Mouse (Mus musculus): ENCODE measurements at regions not wholly inside any gene's neighbourhood (a gene's known extent, or its start where the extent isn't known, plus 50 kb on each side); places are given as distances from the start of the nearest gene placed in this dataset.
"Not testable (repeated sequence)": the region's sequence is repeated elsewhere in the genome, so short reads cannot be mapped to it uniquely, and the experiment has no call there.

DNA sequence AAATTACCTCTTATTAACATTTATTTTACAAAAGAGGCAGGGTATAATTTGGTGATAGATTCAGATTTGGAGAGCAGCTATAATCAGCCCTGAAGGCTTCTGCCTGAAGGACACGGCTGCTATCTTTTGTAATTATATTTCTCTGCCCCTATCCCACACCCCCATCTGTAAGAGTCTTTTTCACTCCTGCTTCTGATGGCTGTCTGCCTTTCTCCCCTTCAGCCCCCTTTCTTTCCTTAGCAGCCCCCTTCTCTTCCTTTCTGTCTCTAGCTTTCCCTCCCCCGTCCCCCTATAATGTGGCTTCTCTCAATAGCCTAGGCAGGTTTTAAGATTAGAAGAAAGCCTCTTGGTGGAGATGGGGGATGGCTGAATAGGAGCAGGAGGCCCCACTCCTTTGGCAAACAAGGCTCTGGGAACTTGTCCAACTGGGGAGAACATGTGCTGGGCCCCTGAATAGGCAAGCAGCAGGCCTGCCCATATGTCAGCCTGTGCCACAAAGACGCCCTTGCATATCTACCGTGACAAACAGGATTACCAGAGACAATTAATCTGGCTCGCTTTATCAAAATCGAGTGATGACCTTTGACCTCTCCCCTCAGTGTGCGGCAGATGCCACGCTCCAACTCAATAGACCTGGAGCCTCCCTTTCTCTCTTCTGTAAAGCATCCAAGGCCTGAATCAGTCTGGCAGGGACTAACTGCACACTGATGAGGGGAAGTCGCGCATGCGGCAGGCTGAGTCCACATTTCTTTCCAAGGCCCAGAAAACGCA, 615.1 kb downstream of the Hdgfl1 start:
- 26% methylated on average over 12 of the region's 12 CpGs for WGBS
- Histone ChIP-seq H3K4me3 (ENCODE audit: low read length) (no peak overlapping the region), H3K9me3 (ENCODE audit: control insufficient read depth, low read length) (no peaks in the 10 kb centered on the region), H3K36me3 (ENCODE audit: control insufficient read depth, insufficient read depth, low read length) (no peaks in the 10 kb centered on the region), H3K9ac (ENCODE audit: low read length) (no peak overlapping the region), H3K4me2 (ENCODE audit: low read depth, low read length) (no peak overlapping the region), H3K4me1 (replicated peaks; ENCODE audit: control insufficient read depth, insufficient read depth, low read length) (peaks cover 5% of the 10 kb centered on the region), H3K27ac (ENCODE audit: low read length) (peak overlapping the region; percentile 65), H3K27me3 (ENCODE audit: control insufficient read depth, insufficient read depth, low read depth, low read length) (no peaks in the 10 kb centered on the region)
- peak; percentile 94 for ATAC-seq (ENCODE audit: low read depth)

- peaks cover 5% of the 10 kb centered on the region for H3K4me1 ChIP-seq (replicated peaks; ENCODE audit: control insufficient read depth, insufficient read depth, low read length)
- H3K27ac ChIP-seq (ENCODE audit: low read length), result peak overlapping the region; percentile 65; the same call in 1 of the 2 replicates
- no peak for ATAC-seq (ENCODE audit: low read depth)
- H3K9ac ChIP-seq (ENCODE audit: low read length), result no peak overlapping the region
- no peaks in the 10 kb centered on the region for H3K36me3 ChIP-seq (ENCODE audit: control insufficient read depth, insufficient read depth, low read length)
- no peaks in the 10 kb centered on the region for H3K9me3 ChIP-seq (ENCODE audit: control insufficient read depth, low read length)
- 48% methylated on average over 1 of the region's 1 CpGs for WGBS
- no peaks in the 10 kb centered on the region for H3K27me3 ChIP-seq (ENCODE audit: control insufficient read depth, insufficient read depth, low read depth, low read length)
- no peak overlapping the region for H3K4me2 ChIP-seq (ENCODE audit: low read depth, low read length)
- no peak overlapping the region for H3K4me3 ChIP-seq (ENCODE audit: low read length)
These were observed 615.7 kb downstream of the Hdgfl1 start for GRCm38 (mm10) chr13:26154251-26154650.

DNA sequence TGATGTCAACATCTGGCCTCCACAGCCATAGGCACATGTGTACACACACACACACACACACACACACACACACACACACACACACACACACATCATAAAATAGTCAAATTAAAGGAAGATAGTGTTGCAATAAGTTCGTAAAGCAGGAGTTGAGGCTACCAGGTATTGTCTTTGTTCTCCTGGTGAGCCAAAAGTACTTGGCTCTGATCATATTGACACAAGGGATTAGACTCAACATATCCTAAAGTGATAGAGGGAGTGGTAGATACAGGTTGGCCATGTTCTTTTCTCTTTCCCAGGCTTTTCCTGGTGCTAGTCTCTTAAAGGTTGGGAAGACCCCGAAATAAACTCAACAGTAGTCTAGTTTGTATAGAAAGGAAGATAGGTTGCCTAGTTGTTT, 616.9 kb downstream of the Hdgfl1 start:
- H3K9me3 ChIP-seq (ENCODE audit: control insufficient read depth, low read length), result no peaks in the 10 kb centered on the region
- no peak for ATAC-seq (ENCODE audit: low read depth)
- WGBS, result 87% methylated on average over 2 of the region's 2 CpGs

DNA sequence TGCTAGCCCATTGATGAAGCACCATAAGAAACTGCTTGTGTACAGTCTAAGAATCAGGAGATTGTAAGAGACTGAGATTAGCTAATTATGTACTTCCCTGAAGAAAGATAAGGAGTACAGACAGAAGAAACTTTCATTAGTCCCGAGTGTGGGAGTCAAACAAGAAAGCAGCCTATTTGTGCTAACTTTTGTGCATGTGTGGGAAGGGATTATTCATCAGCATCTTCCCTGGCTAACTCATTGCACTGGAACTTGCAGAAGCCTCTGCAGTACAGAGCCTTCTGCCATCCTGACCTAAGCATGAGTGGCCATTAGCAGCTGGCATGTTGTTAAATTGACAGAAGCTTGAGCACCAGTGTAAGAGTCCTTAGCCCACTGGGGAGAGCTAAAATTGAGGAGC, 619.5 kb downstream of the Hdgfl1 start:
- no peaks in the 10 kb centered on the region for H3K36me3 ChIP-seq (ENCODE audit: control insufficient read depth, insufficient read depth, low read length)
- 10% methylated on average over 1 of the region's 1 CpGs for WGBS
- H3K4me1 ChIP-seq (replicated peaks; ENCODE audit: control insufficient read depth, insufficient read depth, low read length), result peaks cover 5% of the 10 kb centered on the region
- no peak for ATAC-seq (ENCODE audit: low read depth)
- no peak overlapping the region for H3K9ac ChIP-seq (ENCODE audit: low read length)
- no peak overlapping the region for H3K4me2 ChIP-seq (ENCODE audit: low read depth, low read length)
- no peaks in the 10 kb centered on the region for H3K9me3 ChIP-seq (ENCODE audit: control insufficient read depth, low read length)
- H3K4me3 ChIP-seq (ENCODE audit: low read length), result no peak overlapping the region
- no peaks in the 10 kb centered on the region for H3K27me3 ChIP-seq (ENCODE audit: control insufficient read depth, insufficient read depth, low read depth, low read length)
- no peak overlapping the region for H3K27ac ChIP-seq (ENCODE audit: low read length)

More for the DNA sequence above, 616.9 kb downstream of the Hdgfl1 start:
- H3K36me3 ChIP-seq (ENCODE audit: control insufficient read depth, insufficient read depth, low read length), result no peaks in the 10 kb centered on the region
- H3K27ac ChIP-seq (ENCODE audit: low read length), result no peak overlapping the region
- H3K9ac ChIP-seq (ENCODE audit: low read length), result no peak overlapping the region
- no peak overlapping the region for H3K4me3 ChIP-seq (ENCODE audit: low read length)
- no peak overlapping the region for H3K4me2 ChIP-seq (ENCODE audit: low read depth, low read length)
- H3K27me3 ChIP-seq (ENCODE audit: control insufficient read depth, insufficient read depth, low read depth, low read length), result no peaks in the 10 kb centered on the region
- peaks cover 5% of the 10 kb centered on the region for H3K4me1 ChIP-seq (replicated peaks; ENCODE audit: control insufficient read depth, insufficient read depth, low read length)

DNA sequence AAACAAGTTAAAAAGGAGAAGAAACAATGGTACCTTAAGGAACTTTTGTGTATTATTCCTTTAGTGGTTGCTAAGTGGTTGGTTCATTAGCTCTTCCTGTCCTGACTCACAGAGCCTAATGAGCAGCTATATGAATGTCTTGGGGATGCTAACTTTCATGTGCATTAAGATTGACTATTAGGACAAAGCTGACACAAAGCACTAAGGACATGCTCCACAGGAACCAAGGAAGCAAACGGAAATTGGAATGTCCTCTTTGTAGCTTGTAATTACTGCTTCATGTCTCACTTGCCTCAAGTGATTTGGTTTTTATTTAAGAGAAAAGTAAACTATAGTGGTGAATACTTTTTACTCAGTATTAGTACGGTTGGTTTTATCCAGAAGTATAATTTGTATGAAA, 627.2 kb downstream of the Hdgfl1 start:
- no peaks in the 10 kb centered on the region for H3K27me3 ChIP-seq (ENCODE audit: control insufficient read depth, insufficient read depth, low read depth, low read length)
- H3K27ac ChIP-seq (ENCODE audit: low read length), result no peak overlapping the region
- H3K9ac ChIP-seq (ENCODE audit: low read length), result no peak overlapping the region
- no peaks in the 10 kb centered on the region for H3K36me3 ChIP-seq (ENCODE audit: control insufficient read depth, insufficient read depth, low read length)
- H3K9me3 ChIP-seq (ENCODE audit: control insufficient read depth, low read length), result no peaks in the 10 kb centered on the region
- H3K4me3 ChIP-seq (ENCODE audit: low read length), result no peak overlapping the region
- H3K4me1 ChIP-seq (replicated peaks; ENCODE audit: control insufficient read depth, insufficient read depth, low read length), result no peaks in the 10 kb centered on the region
- H3K4me2 ChIP-seq (ENCODE audit: low read depth, low read length), result no peak overlapping the region
- 80% methylated on average over 2 of the region's 2 CpGs for WGBS
- no peak for ATAC-seq (ENCODE audit: low read depth)

DNA sequence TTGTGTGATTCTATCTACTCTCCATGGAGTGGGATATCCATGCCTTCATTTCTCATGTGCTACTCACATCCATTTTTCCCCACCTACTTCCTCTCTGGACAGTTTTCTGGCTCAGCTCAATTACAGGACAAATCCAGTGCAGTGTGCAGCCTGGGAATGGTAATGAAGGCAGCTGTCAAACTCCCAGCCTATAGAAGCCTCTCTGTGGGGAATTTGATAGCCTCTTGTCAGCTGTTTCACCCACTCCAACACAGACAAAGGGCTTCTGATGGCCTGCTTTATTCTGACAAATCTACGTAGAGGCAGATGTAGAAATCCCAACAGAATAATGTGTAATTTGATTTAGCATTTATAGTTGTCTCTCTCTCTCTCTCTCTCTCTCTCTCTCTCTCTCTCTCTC, 650.6 kb downstream of the Hdgfl1 start:
- Histone ChIP-seq H3K4me3 (ENCODE audit: low read length) (no peak overlapping the region), H3K4me2 (ENCODE audit: low read depth, low read length) (no peak overlapping the region), H3K9ac (ENCODE audit: low read length) (no peak overlapping the region), H3K36me3 (ENCODE audit: control insufficient read depth, insufficient read depth, low read length) (no peaks in the 10 kb centered on the region), H3K27ac (ENCODE audit: low read length) (no peak overlapping the region), H3K9me3 (ENCODE audit: control insufficient read depth, low read length) (no peaks in the 10 kb centered on the region), H3K4me1 (replicated peaks; ENCODE audit: control insufficient read depth, insufficient read depth, low read length) (no peaks in the 10 kb centered on the region), H3K27me3 (ENCODE audit: control insufficient read depth, insufficient read depth, low read depth, low read length) (no peaks in the 10 kb centered on the region)
- ATAC-seq (ENCODE audit: low read depth), result no peak
- 52% methylated on average over 1 of the region's 1 CpGs for WGBS

DNA sequence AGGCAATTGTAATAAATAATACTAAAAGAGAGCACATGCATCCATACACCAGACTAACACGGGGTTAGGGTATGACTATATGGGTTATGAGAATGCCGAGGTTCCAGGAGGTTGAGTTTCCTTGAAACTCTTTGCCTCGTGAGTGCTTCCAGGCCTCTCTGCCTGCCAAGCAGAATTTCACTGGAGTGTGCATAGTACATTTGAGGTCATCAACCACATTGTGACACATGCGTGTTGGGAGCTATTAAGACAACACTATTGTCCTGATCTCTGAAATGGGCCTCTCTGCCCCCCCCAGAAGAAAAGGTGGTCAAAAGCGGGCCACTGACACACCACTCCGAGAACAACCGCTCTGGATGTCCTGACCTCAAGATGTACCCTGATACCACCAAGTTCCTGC, 655.8 kb downstream of the Hdgfl1 start:
- ATAC-seq (ENCODE audit: low read depth), result no peak

DNA sequence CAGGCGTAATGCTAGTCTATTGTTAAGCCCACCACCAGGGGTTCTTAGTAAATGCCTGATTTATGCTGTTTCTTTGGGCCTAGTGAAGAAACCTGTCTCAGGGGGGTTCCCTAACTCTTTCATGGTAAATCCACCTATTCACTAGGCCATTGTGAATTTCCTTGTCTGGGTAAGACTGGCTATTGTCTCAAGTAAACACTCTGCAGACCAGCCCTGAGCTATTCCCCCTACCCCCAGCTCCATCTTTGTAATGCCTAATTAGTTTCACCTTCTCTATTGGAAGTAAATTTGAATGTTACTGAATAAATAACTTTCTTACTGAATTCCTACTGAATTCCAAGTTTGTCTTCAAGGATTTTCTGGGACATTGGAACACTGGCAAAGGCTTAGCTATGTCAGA, 656.2 kb downstream of the Hdgfl1 start:
- H3K4me2 ChIP-seq (ENCODE audit: low read depth, low read length); H3K9me3 ChIP-seq (ENCODE audit: control insufficient read depth, low read length); H3K4me1 ChIP-seq (replicated peaks; ENCODE audit: control insufficient read depth, insufficient read depth, low read length); H3K27me3 ChIP-seq (ENCODE audit: control insufficient read depth, insufficient read depth, low read depth, low read length); H3K36me3 ChIP-seq (ENCODE audit: control insufficient read depth, insufficient read depth, low read length); H3K4me3 ChIP-seq (ENCODE audit: low read length); H3K27ac ChIP-seq (ENCODE audit: low read length); H3K9ac ChIP-seq (ENCODE audit: low read length); ATAC-seq (ENCODE audit: low read depth): not testable (repeated sequence)
- WGBS, result 75% methylated on average over 1 of the region's 1 CpGs

More for the DNA sequence above, 655.8 kb downstream of the Hdgfl1 start:
- H3K36me3 ChIP-seq (ENCODE audit: control insufficient read depth, insufficient read depth, low read length), result no peaks in the 10 kb centered on the region
- H3K9me3 ChIP-seq (ENCODE audit: control insufficient read depth, low read length), result no peaks in the 10 kb centered on the region
- no peak overlapping the region for H3K4me3 ChIP-seq (ENCODE audit: low read length)
- H3K9ac ChIP-seq (ENCODE audit: low read length), result no peak overlapping the region
- 91% methylated on average over 7 of the region's 7 CpGs for WGBS
- no peak overlapping the region for H3K4me2 ChIP-seq (ENCODE audit: low read depth, low read length)
- no peaks in the 10 kb centered on the region for H3K27me3 ChIP-seq (ENCODE audit: control insufficient read depth, insufficient read depth, low read depth, low read length)
- H3K27ac ChIP-seq (ENCODE audit: low read length), result no peak overlapping the region
- no peaks in the 10 kb centered on the region for H3K4me1 ChIP-seq (replicated peaks; ENCODE audit: control insufficient read depth, insufficient read depth, low read length)

DNA sequence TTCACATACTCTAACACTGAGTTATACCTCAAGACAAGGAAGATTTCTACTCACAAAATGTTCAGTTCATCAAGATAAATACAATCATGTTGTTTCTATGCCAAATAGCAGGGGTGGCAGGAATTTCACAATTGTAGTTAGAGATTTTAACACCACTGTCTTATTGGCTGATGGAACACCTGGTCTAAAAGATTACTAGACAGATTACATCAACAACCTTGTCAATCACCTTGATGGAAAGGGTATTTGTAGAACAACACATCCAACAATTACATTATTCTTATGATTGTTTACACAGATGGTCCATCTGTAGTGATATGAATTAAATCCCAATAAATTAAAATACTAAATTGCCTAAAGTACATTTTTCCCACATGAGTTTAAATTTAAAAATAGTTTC, 657.4 kb downstream of the Hdgfl1 start:
- no peaks in the 10 kb centered on the region for H3K27me3 ChIP-seq (ENCODE audit: control insufficient read depth, insufficient read depth, low read depth, low read length)
- H3K4me2 ChIP-seq (ENCODE audit: low read depth, low read length), result no peak overlapping the region
- H3K4me1 ChIP-seq (replicated peaks; ENCODE audit: control insufficient read depth, insufficient read depth, low read length), result no peaks in the 10 kb centered on the region
- H3K9ac ChIP-seq (ENCODE audit: low read length), result no peak overlapping the region
- no peak overlapping the region for H3K4me3 ChIP-seq (ENCODE audit: low read length)
- H3K36me3 ChIP-seq (ENCODE audit: control insufficient read depth, insufficient read depth, low read length), result no peaks in the 10 kb centered on the region
- H3K9me3 ChIP-seq (ENCODE audit: control insufficient read depth, low read length), result no peaks in the 10 kb centered on the region
- H3K27ac ChIP-seq (ENCODE audit: low read length), result no peak overlapping the region
- ATAC-seq (ENCODE audit: low read depth), result no peak

DNA sequence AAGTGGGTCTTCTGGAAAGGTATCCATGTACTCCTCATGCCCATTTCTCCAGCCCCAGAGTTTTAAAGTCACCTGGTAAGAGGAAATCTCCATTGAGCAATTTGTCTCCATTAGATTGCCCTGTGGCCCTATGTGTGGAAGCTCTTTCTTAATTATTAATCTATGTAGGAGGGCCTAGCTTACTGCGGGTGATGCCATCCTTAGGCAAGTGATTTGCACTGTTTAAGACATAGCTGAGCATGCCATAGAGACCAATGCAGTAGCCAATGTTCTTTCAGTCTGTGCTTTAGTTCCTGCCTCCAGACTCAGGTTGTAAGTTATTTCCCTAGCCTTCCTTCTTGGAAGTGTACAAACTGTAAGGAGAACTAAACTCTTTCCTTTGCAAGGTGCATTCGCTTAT, 661.0 kb downstream of the Hdgfl1 start:
- H3K4me3 ChIP-seq (ENCODE audit: low read length), result no peak overlapping the region
- H3K9me3 ChIP-seq (ENCODE audit: control insufficient read depth, low read length), result no peaks in the 10 kb centered on the region
- no peak for ATAC-seq (ENCODE audit: low read depth)
- no peak overlapping the region for H3K27ac ChIP-seq (ENCODE audit: low read length)
- 97% methylated on average over 2 of the region's 2 CpGs for WGBS
- no peak overlapping the region for H3K9ac ChIP-seq (ENCODE audit: low read length)
- no peak overlapping the region for H3K4me2 ChIP-seq (ENCODE audit: low read depth, low read length)
- H3K4me1 ChIP-seq (replicated peaks; ENCODE audit: control insufficient read depth, insufficient read depth, low read length), result no peaks in the 10 kb centered on the region
- H3K36me3 ChIP-seq (ENCODE audit: control insufficient read depth, insufficient read depth, low read length), result no peaks in the 10 kb centered on the region
- H3K27me3 ChIP-seq (ENCODE audit: control insufficient read depth, insufficient read depth, low read depth, low read length), result no peaks in the 10 kb centered on the region
